Mouse (Mus musculus) forebrain, embryonic 12.5 days (tissue): ENCODE measurements around the gene Maml3. TPM values are rescaled to one million over a fixed set of nuclear protein-coding genes. Genes with fewer than 3 reads are reported as not detected.
A peak's percentile ranks its signal among the peaks of the same experiment; 100 is the strongest.

Experiments used
- ATAC-seq: fragments of 200-750 bp; cut with Nextera tagmentation; 2 replicates; pipeline ENCODE4 v1.8.0; 2017; ENCODE audit warnings: moderate TSS enrichment; ENCODE audit not compliant: low FRiP score
- H3K27ac ChIP-seq: fragments of 300-500 bp; sonication (generic); 2 replicates; pipeline ENCODE4 v1.5.1; 2016; ENCODE audit warnings: mild to moderate bottlenecking
- H3K27me3 ChIP-seq: fragments of 300-500 bp; sonication (generic); 2 replicates; pipeline ENCODE4 v1.6.1; 2016; ENCODE audit warnings: mild to moderate bottlenecking
- H3K36me3 ChIP-seq: fragments of 300-500 bp; sonication (generic); replicated peaks from 2 replicates; pipeline ENCODE4 v1.6.1; 2016; ENCODE audit warnings: mild to moderate bottlenecking
- H3K4me1 ChIP-seq: fragments of 300-500 bp; sonication (generic); 2 replicates; pipeline ENCODE4 v1.6.1; 2016
- H3K4me2 ChIP-seq: fragments of 300-500 bp; sonication (generic); 2 replicates; pipeline ENCODE4 v1.6.1; 2016; ENCODE audit warnings: mild to moderate bottlenecking, moderate library complexity
- H3K4me3 ChIP-seq: fragments of 300-500 bp; sonication (generic); replicated peaks from 2 replicates; pipeline ENCODE4 v1.5.1; 2016; ENCODE audit warnings: mild to moderate bottlenecking
- H3K9ac ChIP-seq: fragments of 300-500 bp; sonication (generic); 2 replicates; pipeline ENCODE4 v1.6.1; 2016; ENCODE audit warnings: mild to moderate bottlenecking
- H3K9me3 ChIP-seq: fragments of 300-500 bp; sonication (generic); 2 replicates; pipeline ENCODE4 v1.6.1; 2016
- WGBS: fragments of 180-500 bp; shearing (Covaris S2); methylation state at CpG from one replicate; pipeline ENCODE4 v1.1.7; 2016; 5-methylcytosine and 5-hydroxymethylcytosine counted together
- polyA plus RNA-seq: library from polyadenylated mRNA; unstranded; fragments of >200 nt; fragmentation: Nextera tagmentation; extraction: Ambion mirVana; gene quantifications from 2 replicates; pipeline ENCODE4 v1.2.1, GENCODE M21; 2016

Gene Maml3
- polyA plus RNA-seq, 1 experiment from 2014 or later: 7.6 TPM

DNA sequence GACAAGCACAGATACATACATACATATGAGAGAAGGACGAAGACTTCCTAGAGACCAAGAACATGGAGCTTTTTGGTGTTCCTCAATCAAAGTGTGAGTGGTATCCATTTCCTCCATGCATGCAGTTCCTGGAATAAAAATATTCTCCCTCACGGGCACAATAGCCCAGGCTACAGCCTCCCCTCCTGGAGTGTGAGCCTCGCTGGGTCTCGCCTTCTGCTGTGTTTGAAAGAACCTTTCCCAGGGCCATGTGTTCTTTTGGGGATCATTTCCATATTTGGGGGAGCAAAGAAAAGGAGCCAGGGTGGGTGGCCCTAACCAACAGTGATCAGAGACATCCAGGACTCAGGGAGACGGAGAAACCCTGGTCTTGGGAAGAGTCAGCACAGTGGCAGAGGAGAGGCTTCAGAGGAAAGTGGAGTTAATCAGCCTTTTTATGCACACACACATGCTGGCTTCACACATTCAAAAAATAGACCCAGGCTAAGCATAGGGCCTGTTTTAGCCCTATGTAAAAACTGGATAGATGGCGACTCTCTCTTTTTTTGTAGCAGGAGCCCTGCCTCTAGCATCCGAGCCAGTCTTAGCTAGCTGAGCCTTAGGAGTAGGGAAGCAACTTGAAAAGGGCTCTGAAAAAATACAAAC is 17.1 kb downstream of the Maml3 start:
- 52% methylated on average over 7 of the region's 7 CpGs for WGBS
- peak; percentile 43; the same call in 1 of the 2 replicates for ATAC-seq
- no peak overlapping the region for H3K4me3 ChIP-seq
- no peak overlapping the region for H3K4me2 ChIP-seq
- peaks cover 29% of the 10 kb centered on the region for H3K4me1 ChIP-seq
- no peaks in the 10 kb centered on the region for H3K27me3 ChIP-seq
- peak overlapping the region; percentile 30; the same call in 1 of the 2 replicates for H3K9ac ChIP-seq
- no peaks in the 10 kb centered on the region for H3K9me3 ChIP-seq
- peak overlapping the region; percentile 80 for H3K27ac ChIP-seq
- no peaks in the 10 kb centered on the region for H3K36me3 ChIP-seq

DNA sequence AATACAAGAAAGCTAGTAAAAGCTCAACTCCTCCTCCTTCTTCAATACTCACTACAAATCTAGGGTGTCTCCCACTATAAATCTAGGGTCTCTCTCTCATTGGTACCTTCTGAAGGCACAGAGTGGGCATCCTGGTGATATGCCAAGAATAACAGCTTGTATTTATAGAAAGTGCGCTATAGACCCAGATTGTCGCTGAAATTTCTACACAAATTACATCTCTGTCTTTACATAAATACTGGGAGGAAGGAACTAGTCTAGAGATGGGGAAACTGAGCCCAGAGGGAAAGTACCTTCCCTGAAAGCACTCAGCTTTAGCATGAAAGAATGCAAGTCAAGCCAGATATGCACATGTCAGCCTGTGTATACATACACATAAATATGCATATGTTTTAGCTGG is 26.1 kb downstream of the Maml3 start:
- H3K36me3 ChIP-seq: no peaks in the 10 kb centered on the region
- no peaks in the 10 kb centered on the region for H3K27me3 ChIP-seq
- no peak overlapping the region for H3K27ac ChIP-seq
- no peak overlapping the region for H3K4me3 ChIP-seq
- H3K4me1 ChIP-seq: peaks cover 19% of the 10 kb centered on the region
- WGBS: 94% methylated on average over 2 of the region's 2 CpGs
- no peaks in the 10 kb centered on the region for H3K9me3 ChIP-seq
- no peak for ATAC-seq
- no peak overlapping the region for H3K4me2 ChIP-seq
- H3K9ac ChIP-seq: no peak overlapping the region

DNA sequence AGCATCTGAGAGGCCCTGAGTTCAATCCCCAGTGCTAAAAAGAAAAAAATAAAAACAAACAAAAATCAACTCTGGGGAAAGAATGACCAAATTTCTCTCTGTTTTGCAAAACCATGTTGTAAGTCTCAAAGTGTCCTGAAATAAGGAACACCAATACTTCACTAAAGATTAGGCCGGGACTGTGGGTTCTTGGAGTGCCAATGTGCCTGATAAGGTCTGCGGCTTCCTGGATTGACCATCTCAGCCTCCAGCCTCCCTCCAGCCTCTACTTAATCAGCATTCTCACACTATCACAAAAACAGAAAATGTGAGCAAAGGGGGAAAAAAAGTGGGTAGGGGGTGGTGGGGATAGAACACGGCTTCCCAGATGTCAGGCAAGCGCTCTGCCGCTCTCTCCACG is 30.9 kb downstream of the Maml3 start:
- ATAC-seq: no peak
- Histone ChIP-seq H3K27ac (no peak overlapping the region), H3K27me3 (no peaks in the 10 kb centered on the region), H3K4me3 (no peak overlapping the region), H3K36me3 (no peaks in the 10 kb centered on the region), H3K9ac (no peak overlapping the region), H3K9me3 (no peaks in the 10 kb centered on the region), H3K4me2 (no peak overlapping the region), H3K4me1 (peaks cover 61% of the 10 kb centered on the region)
- WGBS: 63% methylated on average over 6 of the region's 6 CpGs

DNA sequence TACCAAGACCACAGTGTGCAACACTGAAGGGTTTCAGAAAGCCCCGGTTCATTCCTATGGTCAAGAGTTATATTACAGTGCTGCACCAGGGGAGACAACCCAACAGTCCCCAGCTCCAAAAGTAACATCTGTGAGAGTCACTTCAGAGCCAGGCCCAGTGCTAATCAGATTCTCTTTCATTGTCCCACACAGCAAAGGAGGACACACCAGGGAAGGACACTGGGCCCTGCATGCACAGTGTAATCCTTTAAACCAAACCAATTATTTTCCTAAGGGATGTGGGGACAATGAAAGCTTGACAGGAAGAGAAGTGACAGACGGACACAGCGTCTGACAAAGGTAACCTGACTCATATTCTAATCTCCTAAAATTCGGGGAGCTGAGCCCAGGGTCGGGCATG is 32.9 kb downstream of the Maml3 start:
- H3K36me3 ChIP-seq: no peaks in the 10 kb centered on the region
- H3K4me2 ChIP-seq: no peak overlapping the region
- 13% methylated on average over 5 of the region's 5 CpGs for WGBS
- H3K27ac ChIP-seq: no peak overlapping the region
- no peaks in the 10 kb centered on the region for H3K27me3 ChIP-seq
- no peak overlapping the region for H3K9ac ChIP-seq
- H3K9me3 ChIP-seq: no peaks in the 10 kb centered on the region
- no peak overlapping the region for H3K4me3 ChIP-seq
- H3K4me1 ChIP-seq: peaks cover 61% of the 10 kb centered on the region
- ATAC-seq: no peak

DNA sequence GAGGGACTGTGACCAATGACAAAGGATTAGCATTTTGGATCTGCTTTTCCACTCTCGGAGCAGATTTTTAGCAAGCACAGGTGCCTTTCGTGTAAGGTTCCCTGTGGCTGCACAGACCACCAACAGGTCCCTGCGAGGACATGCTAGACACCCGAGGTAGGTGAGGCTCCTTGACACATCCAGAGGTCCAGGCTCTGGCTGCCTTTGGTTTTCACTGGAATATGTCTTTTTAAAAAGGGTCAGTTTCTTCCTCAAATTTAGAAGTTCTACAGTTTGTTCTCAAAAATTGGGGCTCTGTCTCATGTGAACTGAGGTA is 34.8 kb downstream of the Maml3 start:
- peak overlapping the region; percentile 25 for H3K4me3 ChIP-seq
- no peaks in the 10 kb centered on the region for H3K36me3 ChIP-seq
- H3K4me1 ChIP-seq: peaks cover 65% of the 10 kb centered on the region
- 5% methylated on average over 4 of the region's 4 CpGs for WGBS
- H3K27me3 ChIP-seq: no peaks in the 10 kb centered on the region
- no peak overlapping the region for H3K27ac ChIP-seq
- no peak for ATAC-seq
- H3K9ac ChIP-seq: peak overlapping the region; percentile 54; the same call in 1 of the 2 replicates
- H3K4me2 ChIP-seq: peak overlapping the region; percentile 55
- H3K9me3 ChIP-seq: no peaks in the 10 kb centered on the region

DNA sequence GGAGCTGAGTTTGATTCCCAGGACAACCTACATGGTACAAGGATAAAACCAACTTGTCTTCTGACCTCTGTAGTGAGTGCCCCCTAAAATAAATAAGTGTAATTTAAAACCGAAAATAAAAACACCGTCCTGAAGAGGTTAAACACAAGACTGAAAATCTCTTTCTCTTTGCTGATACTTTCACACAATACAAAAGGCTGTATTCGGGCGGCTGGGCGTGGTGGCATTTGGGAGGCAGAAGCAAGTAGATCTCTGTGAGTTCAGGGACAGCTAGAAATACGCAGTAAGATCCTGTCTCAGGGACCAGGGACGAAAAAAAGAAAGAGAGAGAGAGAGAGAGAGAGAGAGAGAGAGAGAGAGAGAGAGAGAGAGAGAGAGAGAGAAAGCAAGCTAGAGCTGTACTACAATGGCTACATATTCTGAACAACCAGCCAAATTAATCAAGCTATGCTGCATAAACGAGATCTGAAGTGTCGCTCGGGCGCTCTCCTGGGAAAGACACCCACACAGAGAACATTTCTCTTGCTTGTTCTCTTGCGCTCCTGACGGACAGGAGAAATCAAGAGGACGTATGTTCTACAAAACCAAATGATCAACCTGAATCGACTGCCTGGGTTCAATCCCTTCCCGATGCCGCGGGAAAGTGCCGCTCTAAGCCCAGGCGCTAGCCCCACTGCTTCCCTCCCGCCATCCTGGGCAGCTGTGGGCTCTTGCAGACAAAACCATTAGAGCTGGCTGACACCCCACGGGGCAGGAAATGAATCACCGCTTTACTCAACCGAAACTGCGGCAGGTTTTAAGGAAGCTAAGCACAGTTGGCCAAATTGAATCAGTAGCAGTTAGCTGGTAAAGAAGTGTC is 35.3 kb downstream of the Maml3 start:
- no peaks in the 10 kb centered on the region for H3K36me3 ChIP-seq
- 0 out of 2 replicates have a peak overlapping the region, but pooled peaks have one; percentile 48 for H3K27ac ChIP-seq
- H3K4me1 ChIP-seq: peaks cover 60% of the 10 kb centered on the region
- no peaks in the 10 kb centered on the region for H3K9me3 ChIP-seq
- H3K9ac ChIP-seq: peak overlapping the region; percentile 54; the same call in 1 of the 2 replicates
- peak; percentile 70 for ATAC-seq
- H3K4me2 ChIP-seq: peak overlapping the region; percentile 55
- no peaks in the 10 kb centered on the region for H3K27me3 ChIP-seq
- H3K4me3 ChIP-seq: peak overlapping the region; percentile 25
- WGBS: 6% methylated on average over 25 of the region's 25 CpGs

DNA sequence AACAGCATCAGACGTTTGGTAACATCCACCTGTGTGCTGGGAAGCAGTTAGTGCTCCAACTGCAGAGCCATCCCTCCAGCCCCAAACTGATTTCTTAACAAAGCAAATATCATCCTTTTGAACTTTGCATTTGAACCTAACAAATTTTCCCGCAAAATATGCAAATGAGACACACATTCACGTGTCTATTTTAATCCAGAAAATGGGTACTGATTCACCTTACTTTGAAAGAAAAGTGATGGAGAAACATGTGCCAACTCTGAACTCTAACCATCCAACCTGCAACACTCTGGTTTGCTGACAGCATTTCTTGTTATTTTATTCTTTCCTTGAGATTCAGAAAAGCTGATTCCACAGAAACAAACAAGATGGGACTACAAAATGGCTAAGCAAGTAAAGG is 36.0 kb downstream of the Maml3 start:
- Histone ChIP-seq H3K36me3 (no peaks in the 10 kb centered on the region), H3K27ac (no peak overlapping the region)

DNA sequence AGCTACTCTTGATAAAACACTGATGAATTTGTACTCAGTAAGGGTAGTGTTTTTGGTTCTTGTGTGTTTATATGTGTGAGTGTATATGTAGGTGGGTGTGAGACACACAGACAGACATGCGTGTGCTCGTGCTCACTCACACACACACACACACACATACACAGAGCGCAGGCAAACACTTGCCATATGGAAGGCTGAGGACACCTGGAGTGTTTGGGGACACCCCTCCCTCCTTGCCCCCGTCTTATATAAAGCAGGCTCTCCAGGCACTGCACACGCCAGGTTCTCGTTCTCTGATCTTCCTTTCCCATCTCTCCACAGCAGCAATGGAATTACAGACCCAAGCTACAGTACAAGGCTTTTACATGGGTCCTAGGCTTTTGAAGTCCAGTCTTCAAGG is 37.7 kb downstream of the Maml3 start:
- peaks cover 52% of the 10 kb centered on the region for H3K4me1 ChIP-seq
- no peak overlapping the region for H3K9ac ChIP-seq
- ATAC-seq: no peak

More for the DNA sequence above, 36.0 kb downstream of the Maml3 start:
- Histone ChIP-seq H3K9ac (no peak overlapping the region), H3K27me3 (no peaks in the 10 kb centered on the region), H3K4me2 (no peak overlapping the region), H3K4me1 (peaks cover 55% of the 10 kb centered on the region), H3K9me3 (no peaks in the 10 kb centered on the region), H3K4me3 (no peak overlapping the region)
- 59% methylated on average over 3 of the region's 3 CpGs for WGBS
- no peak for ATAC-seq

DNA sequence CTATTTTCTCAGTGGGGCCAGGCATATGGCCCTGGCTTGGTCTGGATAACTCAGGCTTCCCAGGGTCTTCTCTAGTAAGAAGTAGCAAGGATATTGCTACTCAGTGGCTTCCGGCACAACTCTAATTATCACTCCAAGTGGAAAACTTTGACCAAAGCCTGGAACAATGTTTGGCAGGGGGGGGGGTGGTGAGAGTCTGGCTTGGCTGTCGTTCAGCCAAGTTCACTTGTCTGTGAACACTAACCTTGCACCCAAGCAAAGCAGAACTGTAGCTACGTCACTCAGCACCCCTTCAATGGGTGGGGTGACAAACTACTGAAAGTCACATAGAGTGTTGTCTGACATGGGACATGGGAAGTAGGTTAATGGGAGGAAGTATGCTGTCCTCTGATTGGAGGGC is 38.7 kb downstream of the Maml3 start:
- H3K9me3 ChIP-seq: no peaks in the 10 kb centered on the region
- no peak overlapping the region for H3K4me3 ChIP-seq
- H3K36me3 ChIP-seq: no peaks in the 10 kb centered on the region
- no peak for ATAC-seq
- no peak overlapping the region for H3K9ac ChIP-seq
- H3K27ac ChIP-seq: no peak overlapping the region
- peaks cover 52% of the 10 kb centered on the region for H3K4me1 ChIP-seq
- no peak overlapping the region for H3K4me2 ChIP-seq
- WGBS: 53% methylated on average over 3 of the region's 3 CpGs
- no peaks in the 10 kb centered on the region for H3K27me3 ChIP-seq

More for the DNA sequence above, 37.7 kb downstream of the Maml3 start:
- Histone ChIP-seq H3K27me3 (no peaks in the 10 kb centered on the region), H3K36me3 (no peaks in the 10 kb centered on the region), H3K4me2 (no peak overlapping the region), H3K4me3 (no peak overlapping the region), H3K9me3 (no peaks in the 10 kb centered on the region), H3K27ac (no peak overlapping the region)
- 86% methylated on average over 6 of the region's 6 CpGs for WGBS

DNA sequence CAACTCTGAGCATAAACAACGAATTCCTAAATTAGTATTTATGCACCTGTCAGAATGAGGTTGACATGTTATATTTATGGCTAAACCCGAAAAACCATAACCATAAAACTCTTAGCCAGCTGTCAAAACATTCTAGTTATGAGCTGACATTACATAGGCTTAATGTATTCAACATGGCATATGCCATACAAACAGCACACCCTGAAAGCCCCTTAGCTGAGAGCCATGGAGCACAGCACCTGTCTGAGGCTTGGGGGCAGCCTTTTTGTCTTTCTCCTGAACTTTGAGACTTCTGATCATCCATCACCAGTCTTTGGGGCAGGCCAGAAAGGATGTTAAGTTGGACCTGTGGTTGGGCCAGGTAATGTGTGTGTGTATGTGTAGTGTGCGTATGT is 41.6 kb downstream of the Maml3 start:
- Histone ChIP-seq H3K36me3 (no peaks in the 10 kb centered on the region), H3K9ac (no peak overlapping the region), H3K27me3 (no peaks in the 10 kb centered on the region), H3K27ac (no peak overlapping the region), H3K4me2 (no peak overlapping the region), H3K4me3 (no peak overlapping the region), H3K4me1 (peaks cover 39% of the 10 kb centered on the region), H3K9me3 (no peaks in the 10 kb centered on the region)
- WGBS: 91% methylated on average over 3 of the region's 3 CpGs
- no peak for ATAC-seq

DNA sequence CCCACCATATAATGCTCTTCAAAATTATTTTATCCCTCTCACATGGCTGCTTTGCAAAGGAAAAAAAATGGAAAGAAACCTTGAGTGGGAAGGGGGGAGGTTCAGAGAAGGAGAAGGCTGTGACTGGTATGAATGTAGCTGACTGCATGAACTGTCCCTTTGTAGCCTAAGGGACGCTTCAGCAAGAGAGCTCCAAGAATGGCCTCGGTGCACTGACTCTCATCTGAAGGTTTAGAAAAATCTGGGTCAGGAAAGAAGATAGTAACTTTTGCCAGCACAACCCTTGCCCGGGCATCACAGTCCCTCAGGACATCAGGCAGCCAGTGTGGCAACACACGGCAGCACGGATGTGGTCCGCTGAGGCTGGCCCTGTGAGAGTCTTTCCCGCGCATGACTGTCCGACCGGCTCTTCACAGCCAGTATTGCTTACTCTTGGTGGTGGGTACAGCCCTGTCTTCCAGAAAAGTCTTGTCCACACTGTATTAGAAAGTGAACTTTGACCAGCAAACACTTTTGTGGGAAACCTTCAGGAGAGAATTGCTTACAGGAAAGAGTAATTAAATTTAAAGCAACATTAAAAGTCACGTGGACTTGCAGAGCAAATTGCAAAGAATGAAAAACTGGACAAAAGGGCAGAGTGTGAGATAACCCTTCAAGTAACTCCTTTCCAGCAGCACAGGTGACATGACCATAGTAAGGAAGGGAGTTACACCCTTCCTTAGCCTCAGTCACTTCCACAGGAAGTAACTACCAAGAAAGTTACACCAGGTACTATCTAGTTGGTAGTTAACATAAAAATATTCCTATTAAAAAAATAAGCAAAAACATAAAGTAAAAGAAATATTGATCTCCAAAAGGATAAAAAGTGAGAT is 42.3 kb downstream of the Maml3 start:
- Histone ChIP-seq H3K4me3 (no peak overlapping the region), H3K4me1 (peaks cover 39% of the 10 kb centered on the region), H3K9me3 (no peaks in the 10 kb centered on the region), H3K27ac (peak overlapping the region; percentile 81), H3K9ac (no peak overlapping the region), H3K27me3 (no peaks in the 10 kb centered on the region), H3K36me3 (no peaks in the 10 kb centered on the region), H3K4me2 (peak overlapping the region; percentile 13; the same call in 1 of the 2 replicates)
- peak; percentile 67 for ATAC-seq
- 50% methylated on average over 11 of the region's 11 CpGs for WGBS
